Mouse (Mus musculus) gastrocnemius, postnatal 10 days (tissue): ENCODE data around the gene Myrf. TPM values are rescaled to one million over a fixed set of nuclear protein-coding genes. Genes with fewer than 3 reads are reported as not detected.
"Not testable (repeated sequence)": the region's sequence is repeated elsewhere in the genome, so short reads cannot be mapped to it uniquely, and the experiment has no call there.

ENCODE experiments used
- DNase-seq: peaks from one replicate; pipeline ENCODE4 v3.0.0; 2021; ENCODE audit warnings: mixed read lengths
- microRNA-seq, 2 experiments: library from miRNA; unstranded; fragments of <30 nt; microRNA quantifications; one replicate each; pipeline ENCODE4 v1.2.0; 2021
- total RNA-seq, 2 experiments: library from RNA; stranded (reverse); gene quantifications; 2 replicates each; pipeline ENCODE4 v1.2.3; 2021

Gene Myrf
- total RNA-seq, 2 experiments from 2014 or later: 0.09 to 0.14 TPM

DNA sequence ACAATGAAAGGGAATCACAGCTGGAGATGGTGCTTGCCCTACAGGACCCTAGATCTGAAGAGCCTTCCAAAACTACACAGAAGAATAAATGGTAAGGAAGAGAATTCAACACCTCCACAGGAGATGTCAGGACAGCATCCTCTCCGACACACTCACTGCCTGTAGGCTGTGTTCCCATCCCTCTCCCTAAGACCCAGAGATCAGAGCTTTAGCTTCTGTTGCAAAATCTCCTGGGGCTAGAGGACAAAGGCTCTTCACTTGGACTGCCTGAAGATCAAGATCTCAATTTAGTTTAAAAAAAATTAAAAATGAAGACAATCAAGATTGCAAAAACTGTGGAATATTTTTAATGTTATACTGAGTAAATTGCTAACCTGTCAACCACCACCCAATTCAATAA lies 64.1 kb downstream of the Myrf start:
- no peak for DNase-seq

DNA sequence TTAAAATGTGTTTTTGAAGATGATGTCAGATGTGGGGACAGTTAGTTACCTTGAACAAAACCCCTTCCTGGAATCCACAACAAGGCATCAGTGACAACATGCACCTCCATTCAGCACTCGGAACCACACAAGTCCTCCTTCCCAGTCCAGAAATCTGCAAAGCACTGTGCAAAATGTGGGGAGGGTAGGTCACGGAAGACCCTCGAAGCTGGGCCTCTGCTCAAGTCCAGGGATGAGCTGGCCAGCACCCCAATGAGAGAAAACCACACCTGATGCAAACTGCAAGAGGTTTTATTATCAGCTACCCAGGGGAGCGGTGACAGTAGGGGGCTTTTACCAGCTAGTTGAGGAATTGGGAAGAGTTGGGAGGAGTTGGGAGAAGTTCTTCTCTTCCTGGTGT lies 65.6 kb downstream of the Myrf start:
- DNase-seq: no peak

DNA sequence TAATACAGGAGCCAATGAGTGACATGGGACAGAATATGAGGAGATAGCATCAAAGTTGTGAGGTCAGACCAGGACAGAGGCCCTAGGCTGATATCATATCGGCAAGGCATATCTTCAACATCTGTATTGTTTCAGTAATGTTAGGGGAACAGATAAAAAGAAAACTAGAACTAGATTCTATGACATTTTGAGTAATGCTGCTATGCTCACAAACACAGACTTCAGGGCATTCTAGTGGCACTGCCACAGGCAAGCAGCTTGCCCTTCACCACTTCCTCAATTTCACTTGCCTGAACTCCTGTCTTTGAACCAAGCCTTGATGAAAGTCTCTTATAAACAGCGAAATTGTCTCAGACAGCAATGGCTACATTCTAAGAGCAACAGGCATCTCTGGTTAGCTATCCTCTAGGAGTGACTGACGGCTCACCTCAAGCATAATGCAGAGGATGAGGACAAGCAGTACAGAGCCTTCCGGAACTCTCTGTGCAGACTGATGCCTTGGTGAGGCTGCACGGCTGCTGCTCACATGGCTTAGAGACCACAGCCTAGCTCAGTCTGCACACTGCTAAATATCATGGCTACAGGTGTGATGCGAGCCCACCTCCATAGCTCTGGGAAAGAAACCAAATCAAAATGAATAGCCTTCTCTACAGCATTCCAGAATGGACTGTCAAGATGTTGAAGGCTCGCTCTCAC lies 66.6 kb downstream of the Myrf start:
- no peak for DNase-seq

GRCm38 (mm10) chr19:10173116-10173718 lies 67.3 kb downstream of the Myrf start:
- no peak for DNase-seq

- DNase-seq: no peak
Observed at GRCm38 (mm10) chr19:10171846-10172245, 68.7 kb downstream of the Myrf start.

DNA sequence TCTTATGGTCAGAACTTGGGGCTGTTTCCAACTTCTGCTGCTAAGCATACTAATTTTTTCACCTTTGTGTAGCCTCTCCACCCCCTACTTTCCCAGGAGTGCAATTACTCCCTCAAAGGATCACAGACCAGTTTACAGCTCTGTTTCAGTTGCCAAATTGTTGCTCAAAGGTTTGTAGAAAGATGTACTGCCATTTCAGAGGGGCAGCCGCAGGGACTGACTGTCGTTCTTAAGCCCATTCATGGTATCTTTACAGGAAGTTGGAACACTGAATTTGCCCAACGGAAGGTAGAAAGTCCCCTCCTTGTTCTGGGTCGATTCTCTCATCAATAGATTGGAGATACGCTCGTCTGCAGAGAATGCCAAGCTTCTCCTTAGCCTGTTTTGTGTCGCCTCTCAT lies 69.2 kb downstream of the Myrf start:
- no peak for DNase-seq

DNA sequence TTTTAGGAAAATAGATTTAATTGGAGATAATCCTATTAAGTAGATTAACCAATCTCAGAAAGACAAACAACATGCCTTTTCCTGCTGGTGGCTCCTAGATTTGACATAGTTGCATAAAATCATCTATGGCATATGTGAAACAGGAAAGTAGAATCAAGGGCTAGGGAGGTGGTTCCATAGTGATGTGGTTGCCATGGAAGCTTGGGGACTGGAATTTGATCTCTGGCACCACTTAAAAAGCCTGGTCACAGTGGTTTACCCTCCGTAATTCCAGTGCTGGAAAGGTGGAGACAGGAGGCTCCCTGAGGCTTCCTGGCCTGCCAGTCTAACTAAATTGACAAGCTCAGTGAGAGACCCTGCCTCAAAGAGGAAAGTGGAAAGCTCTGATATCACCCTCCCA lies 70.1 kb downstream of the Myrf start:
- DNase-seq: no peak

- DNase-seq: not testable (repeated sequence)
Observed at GRCm38 (mm10) chr19:10169692-10170330, 70.7 kb downstream of the Myrf start.

DNA sequence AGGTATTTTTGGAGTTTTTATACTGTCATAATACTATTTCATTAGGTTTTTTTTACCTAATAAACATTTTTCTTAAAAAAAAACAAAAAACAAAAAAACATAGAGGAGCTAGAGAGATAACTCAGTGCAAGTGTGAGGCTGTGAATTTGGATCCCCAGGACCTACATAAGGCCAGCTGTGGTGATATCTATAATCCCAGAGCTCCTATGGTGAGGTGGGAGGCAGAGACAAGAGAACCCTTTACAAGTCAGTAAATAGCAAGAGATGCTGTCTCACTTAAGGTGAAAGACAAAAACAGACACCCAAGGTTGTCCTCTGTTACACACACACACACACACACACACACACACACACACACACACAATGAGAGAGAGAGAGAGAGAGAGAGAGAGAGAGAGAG lies 71.4 kb downstream of the Myrf start:
- DNase-seq: no peak

DNA sequence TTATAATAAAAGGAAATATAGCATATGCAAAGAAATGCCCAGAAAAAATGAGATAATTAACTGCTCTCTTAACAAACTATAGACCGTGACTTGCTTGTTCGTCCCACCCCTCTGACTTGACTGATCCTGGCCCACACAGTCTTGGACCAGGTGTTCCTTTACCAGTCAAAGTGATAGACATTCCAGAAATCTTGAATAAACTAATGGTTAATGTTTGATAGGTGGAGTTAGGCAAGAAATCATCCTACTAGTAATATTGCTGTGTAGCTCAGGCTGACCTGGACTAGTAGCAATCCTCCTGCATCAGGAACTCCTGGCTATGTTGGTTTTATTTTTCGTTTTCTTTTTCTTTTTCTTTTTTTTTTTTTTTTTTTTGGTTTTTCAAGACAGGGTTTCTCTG lies 72.1 kb downstream of the Myrf start:
- DNase-seq: no peak

DNA sequence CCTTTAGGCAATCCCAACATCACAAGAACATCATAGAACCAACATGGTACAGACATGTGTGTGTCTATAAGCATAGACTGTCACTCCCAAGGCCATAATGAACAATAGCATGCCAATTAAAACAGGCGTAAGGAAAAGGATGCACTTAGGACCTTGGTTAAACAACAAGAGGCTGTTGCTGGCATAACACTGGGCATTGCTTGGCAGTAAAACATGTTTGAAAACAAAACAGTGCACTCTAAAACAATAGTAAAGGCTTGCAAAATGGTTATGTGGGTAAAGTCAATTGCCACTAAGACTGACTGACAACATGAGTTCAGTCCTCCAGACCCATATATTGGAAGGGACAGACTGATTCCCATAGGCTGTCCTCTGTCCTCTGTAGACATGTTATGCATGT lies 72.6 kb downstream of the Myrf start:
- DNase-seq: no peak

- DNase-seq: no peak
Observed at GRCm38 (mm10) chr19:10167112-10167511, 73.4 kb downstream of the Myrf start.

DNA sequence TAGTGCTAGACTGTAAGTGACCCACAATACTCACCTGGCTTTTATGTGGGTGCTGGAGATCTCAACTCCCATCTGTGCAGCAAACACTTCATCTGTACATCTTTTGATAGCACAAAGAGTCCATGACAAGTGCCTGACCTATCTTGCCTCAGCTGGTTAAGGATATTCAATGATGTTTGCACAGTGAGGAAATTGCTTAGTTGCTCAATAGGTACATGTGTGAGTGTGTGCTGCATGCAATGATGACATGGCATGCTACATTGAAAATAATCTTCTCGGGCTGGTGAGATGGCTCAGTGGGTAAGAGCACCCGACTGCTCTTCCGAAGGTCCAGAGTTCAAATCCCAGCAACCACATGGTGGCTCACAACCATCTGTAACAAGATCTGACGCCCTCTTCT lies 74.6 kb downstream of the Myrf start:
- not testable (repeated sequence) for DNase-seq

DNA sequence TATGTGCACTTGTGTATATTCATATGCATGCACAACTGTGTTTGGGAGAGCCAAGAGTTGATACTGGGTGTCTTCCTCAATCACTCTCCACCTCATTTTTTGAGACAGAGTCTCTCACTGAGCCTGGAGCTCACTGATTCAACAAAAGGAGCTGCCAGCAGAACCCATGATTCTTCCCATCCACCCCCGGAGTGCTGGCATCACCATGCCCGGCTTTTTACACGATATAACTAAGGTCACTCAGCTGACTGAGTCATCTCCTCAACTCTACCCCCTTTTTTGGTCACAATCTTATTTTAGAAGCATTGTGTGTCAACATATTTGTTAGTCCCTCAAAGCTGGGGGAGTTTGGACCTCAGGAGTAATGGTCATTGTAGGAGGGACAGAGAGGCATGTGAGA lies 76.7 kb downstream of the Myrf start:
- no peak for DNase-seq

Small RNA genes lying within 50 kb of the gene (microRNA-seq; reads per million reads assigned to microRNA genes)
- gene Mir6993: 0 reads per million in 2 experiments

Other genes with a start within 250 kb of the Myrf start
- 1 to 10 TPM in 1 of 2 experiments, under 1 TPM in 1; 0.59 to 1.1 TPM for gene Best1, start 239.1 kb downstream of the Myrf start, total RNA-seq
- gene Rab3il1, start 239.1 kb downstream of the Myrf start, total RNA-seq: 10 to 100 TPM; 15.0 to 18.9 TPM
- 1 to 10 TPM; 8.7 to 9.1 TPM for gene Fads3, start 199.2 kb downstream of the Myrf start, total RNA-seq
- gene Fads2, start 139.0 kb downstream of the Myrf start, total RNA-seq: 10 to 100 TPM; 14.5 to 18.1 TPM
- gene Fads1, start 57.9 kb downstream of the Myrf start, total RNA-seq: 10 to 100 TPM; 27.9 to 28.5 TPM
- gene Tmem258, start 36.7 kb downstream of the Myrf start, total RNA-seq: 100 to 1,000 TPM; 118 to 127 TPM
- gene Fen1, start 36.6 kb downstream of the Myrf start, total RNA-seq: 1 to 10 TPM; 8.4 to 9.1 TPM
- gene Dagla, start 64.1 kb upstream of the Myrf start, total RNA-seq: 1 to 10 TPM; 8.9 to 9.3 TPM
- 1 to 10 TPM; 3.5 TPM for gene Syt7, start 148.3 kb upstream of the Myrf start, total RNA-seq
- under 1 TPM; 0.40 to 0.43 TPM for gene Lrrc10b, start 216.7 kb upstream of the Myrf start, total RNA-seq
- 1 to 10 TPM in 1 of 2 experiments, under 1 TPM in 1; 0.40 to 1.3 TPM for gene Ppp1r32, start 242.2 kb upstream of the Myrf start, total RNA-seq